Mouse (Mus musculus) lung, embryonic 14.5 days (tissue): Measurements from ENCODE around the gene Mfsd4b5. TPM values are rescaled to one million over a fixed set of nuclear protein-coding genes. Genes with fewer than 3 reads are reported as not detected.
"Not testable (repeated sequence)": the region's sequence is repeated elsewhere in the genome, so short reads cannot be mapped to it uniquely, and the experiment has no call there.

Experiments used
- ATAC-seq: fragments of 200-750 bp; cut with Nextera tagmentation; 2 replicates; pipeline ENCODE4 v1.8.0; 2017; ENCODE audit warnings: mild to moderate bottlenecking, moderate TSS enrichment, moderate library complexity; ENCODE audit not compliant: insufficient read depth
- DNase-seq: peaks from one replicate; pipeline ENCODE4 v3.0.0-alpha.2; 2015
- H3K27ac ChIP-seq: fragments of 300-500 bp; sonication (generic); 2 replicates; pipeline ENCODE4 v1.5.1; 2014; ENCODE audit warnings: low read depth, mild to moderate bottlenecking, moderate library complexity
- H3K27me3 ChIP-seq: fragments of 300-500 bp; sonication (generic); 2 replicates; pipeline ENCODE4 v1.6.1; 2014; ENCODE audit warnings: low read length, control low read depth; ENCODE audit not compliant: insufficient read depth
- H3K36me3 ChIP-seq: fragments of 300-500 bp; sonication (generic); 2 replicates; pipeline ENCODE4 v1.6.1; 2014; ENCODE audit warnings: control low read depth; ENCODE audit not compliant: insufficient read depth
- H3K4me1 ChIP-seq: fragments of 300-500 bp; sonication (generic); 2 replicates; pipeline ENCODE4 v1.6.1; 2014; ENCODE audit warnings: antibody characterized with exemption, control low read depth; ENCODE audit not compliant: insufficient read depth
- H3K4me2 ChIP-seq: fragments of 300-500 bp; sonication (generic); 2 replicates; pipeline ENCODE4 v1.6.1; 2014; ENCODE audit warnings: mild to moderate bottlenecking
- H3K4me3 ChIP-seq: fragments of 300-500 bp; sonication (generic); 2 replicates; pipeline ENCODE4 v1.5.1; 2014; ENCODE audit warnings: low read depth, low read length
- H3K9ac ChIP-seq: fragments of 300-500 bp; sonication (generic); 2 replicates; pipeline ENCODE4 v1.6.1; 2014
- H3K9me3 ChIP-seq: fragments of 300-500 bp; sonication (generic); 2 replicates; pipeline ENCODE4 v1.6.1; 2016; ENCODE audit warnings: low read depth, low read length, control low read depth
- CTCF ChIP-seq: IDR thresholded peaks from 2 replicates; pipeline ENCODE4 v1.5.1; 2016; ENCODE audit warnings: antibody characterized with exemption, low read depth
- WGBS: fragments of 180-500 bp; shearing (Covaris S2); extraction: QIAGEN DNeasy Blood & Tissue Kit; methylation state at CpG from one replicate; pipeline ENCODE4 v1.1.7; 2014; 5-methylcytosine and 5-hydroxymethylcytosine counted together
- polyA plus RNA-seq: library from polyadenylated mRNA; unstranded; fragments of >200 nt; fragmentation: Nextera tagmentation; extraction: Ambion mirVana; gene quantifications from 2 replicates; pipeline ENCODE4 v1.2.1, GENCODE M21; 2014

Gene Mfsd4b5
- polyA plus RNA-seq, 1 experiment from 2014 or later = 0.09 TPM

- H3K9me3 ChIP-seq = no peaks in the 10 kb centered on the region
Observed at GRCm38 (mm10) chr10:39955163-39955562, 31.3 kb downstream of the Mfsd4b5 start.

DNA sequence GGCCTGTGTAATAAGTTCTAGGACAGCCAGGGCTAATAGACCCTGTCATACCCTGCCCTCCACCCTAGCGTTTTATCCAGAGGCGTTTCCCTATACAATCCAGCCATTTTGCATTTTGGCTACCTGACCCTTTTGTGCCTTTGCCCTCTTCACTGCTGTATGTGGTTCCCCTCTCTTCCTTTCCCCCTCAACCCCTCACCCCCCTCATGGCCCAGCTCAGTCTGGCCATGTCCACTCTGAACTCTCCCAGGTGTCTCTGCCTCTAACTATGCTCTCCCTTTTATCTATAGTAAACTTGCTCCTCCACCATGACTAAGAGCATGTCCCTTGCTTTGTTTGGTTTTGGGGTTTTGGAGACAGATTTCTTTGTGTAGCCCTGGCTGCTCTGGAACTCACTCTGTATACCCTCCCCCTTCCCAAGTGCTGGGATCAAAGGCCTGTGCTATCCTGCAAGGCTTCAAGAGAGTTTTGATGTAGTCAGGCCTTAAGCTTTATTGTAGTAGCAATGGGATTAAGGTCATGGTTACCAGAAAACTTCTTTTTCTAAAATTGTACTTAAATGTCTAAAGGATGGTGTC is 37.0 kb downstream of the Mfsd4b5 start:
- H3K4me1 ChIP-seq = no peaks in the 10 kb centered on the region
- H3K9ac ChIP-seq = no peak overlapping the region
- no peak for ATAC-seq
- WGBS = 95% methylated on average over 2 of the region's 2 CpGs
- H3K27me3 ChIP-seq = no peaks in the 10 kb centered on the region
- no peaks in the 10 kb centered on the region for H3K36me3 ChIP-seq
- H3K27ac ChIP-seq = no peak overlapping the region
- TF ChIP-seq CTCF = no peak
- H3K4me2 ChIP-seq = no peak overlapping the region
- no peaks in the 10 kb centered on the region for H3K9me3 ChIP-seq
- H3K4me3 ChIP-seq = no peak overlapping the region
- DNase-seq = no peak

More at GRCm38 (mm10) chr10:39955163-39955562, 31.3 kb downstream of the Mfsd4b5 start:
- no peak for ATAC-seq
- H3K27me3 ChIP-seq = no peaks in the 10 kb centered on the region
- no peak for DNase-seq
- no peaks in the 10 kb centered on the region for H3K4me1 ChIP-seq
- no peak for TF ChIP-seq CTCF
- H3K36me3 ChIP-seq = no peaks in the 10 kb centered on the region
- H3K27ac ChIP-seq = no peak overlapping the region
- no peak overlapping the region for H3K9ac ChIP-seq
- 74% methylated on average over 2 of the region's 2 CpGs for WGBS
- no peak overlapping the region for H3K4me2 ChIP-seq
- H3K4me3 ChIP-seq = no peak overlapping the region

DNA sequence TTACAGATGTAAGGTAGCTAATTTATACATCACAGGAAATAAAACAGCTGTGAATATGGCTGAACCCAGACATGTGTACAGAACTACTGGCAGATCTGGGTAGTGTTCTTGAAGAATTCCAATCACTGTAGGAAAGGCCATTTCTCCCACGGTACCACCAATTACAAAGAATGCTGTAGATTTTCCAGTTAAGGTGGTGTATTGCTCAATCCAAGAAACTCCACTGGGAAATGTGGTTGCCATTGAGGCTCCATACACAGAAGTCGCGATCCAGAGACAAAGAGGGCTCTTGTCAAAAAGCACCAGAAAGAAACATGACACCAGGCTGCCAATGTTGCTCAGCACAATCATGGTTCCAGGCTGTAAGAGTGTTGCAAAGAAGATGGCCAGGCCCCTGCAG is 39.3 kb downstream of the Mfsd4b5 start:
- not testable (repeated sequence) for DNase-seq, H3K27me3 ChIP-seq, H3K9ac ChIP-seq, H3K4me3 ChIP-seq, H3K9me3 ChIP-seq, ATAC-seq, H3K4me2 ChIP-seq, H3K4me1 ChIP-seq, H3K36me3 ChIP-seq, H3K27ac ChIP-seq
- WGBS = 65% methylated on average over 3 of the region's 3 CpGs

- no peak for DNase-seq
- 75% methylated on average over 7 of the region's 7 CpGs for WGBS
- ATAC-seq = no peak
- H3K9me3 ChIP-seq = no peaks in the 10 kb centered on the region
- H3K4me1 ChIP-seq = no peaks in the 10 kb centered on the region
- no peaks in the 10 kb centered on the region for H3K27me3 ChIP-seq
- no peak overlapping the region for H3K27ac ChIP-seq
- H3K4me2 ChIP-seq = no peak overlapping the region
- TF ChIP-seq CTCF = no peak
- no peak overlapping the region for H3K4me3 ChIP-seq
- H3K36me3 ChIP-seq = no peaks in the 10 kb centered on the region
- H3K9ac ChIP-seq = no peak overlapping the region
Observed at GRCm38 (mm10) chr10:39936553-39936952, 49.9 kb downstream of the Mfsd4b5 start.

GRCm38 (mm10) chr10:39926616-39927139 is 59.8 kb downstream of the Mfsd4b5 start, which contains the start of gene Mfsd4b2:
TSS of gene Mfsd4b2 (minus strand) at chr10:39926923.
- Histone ChIP-seq H3K27ac (no peak within 1 kb of the TSS), H3K27me3 (peaks cover 10% of the 10 kb centered on the region; the same call in 1 of the 2 replicates), H3K9ac (peak within 1 kb of the TSS; percentile 48), H3K4me2 (peak within 1 kb of the TSS; percentile 85), H3K4me1 (no peaks in the 10 kb centered on the region), H3K9me3 (no peaks in the 10 kb centered on the region), H3K36me3 (no peaks in the 10 kb centered on the region), H3K4me3 (peak within 1 kb of the TSS; percentile 40)
- TF ChIP-seq CTCF = 0 out of 2 replicates have a peak, but pooled peaks have one; percentile 4
- ATAC-seq = peak; percentile 63
- 1% methylated on average over 41 of the region's 41 CpGs for WGBS
- peak; percentile 72 for DNase-seq

GRCm38 (mm10) chr10:39924556-39924955 is 61.9 kb downstream of the Mfsd4b5 start:
- ATAC-seq = not testable (repeated sequence)
- 53% methylated on average over 8 of the region's 8 CpGs for WGBS

GRCm38 (mm10) chr10:39912616-39913015 is 73.8 kb downstream of the Mfsd4b5 start:
- TF ChIP-seq CTCF = no peak

More at GRCm38 (mm10) chr10:39924556-39924955, 61.9 kb downstream of the Mfsd4b5 start:
- DNase-seq, H3K9me3 ChIP-seq, H3K27ac ChIP-seq, H3K36me3 ChIP-seq, H3K4me3 ChIP-seq, H3K9ac ChIP-seq, H3K4me1 ChIP-seq, H3K27me3 ChIP-seq, H3K4me2 ChIP-seq: not testable (repeated sequence)

More at GRCm38 (mm10) chr10:39912616-39913015, 73.8 kb downstream of the Mfsd4b5 start:
- Histone ChIP-seq H3K27me3 (no peaks in the 10 kb centered on the region), H3K4me1 (no peaks in the 10 kb centered on the region), H3K36me3 (no peaks in the 10 kb centered on the region), H3K9ac (no peak overlapping the region), H3K4me3 (no peak overlapping the region), H3K4me2 (no peak overlapping the region), H3K9me3 (no peaks in the 10 kb centered on the region), H3K27ac (no peak overlapping the region)
- ATAC-seq (no peak), DNase-seq (no peak)
